Mouse (Mus musculus) adrenal gland (tissue): ENCODE data around the gene Bicc1.

Experiments
- intact Hi-C: fragments of 180-260 bp; cut with DNase I; formaldehyde crosslinking; loops from one replicate; pipeline ENCODE4 v1.15.1; 2025

The Bicc1 gene

GRCm38 (mm10) chr10:71002871-71003270, 156.6 kb downstream of the Bicc1 start:
- intact Hi-C loops, result no loop called here

DNA sequence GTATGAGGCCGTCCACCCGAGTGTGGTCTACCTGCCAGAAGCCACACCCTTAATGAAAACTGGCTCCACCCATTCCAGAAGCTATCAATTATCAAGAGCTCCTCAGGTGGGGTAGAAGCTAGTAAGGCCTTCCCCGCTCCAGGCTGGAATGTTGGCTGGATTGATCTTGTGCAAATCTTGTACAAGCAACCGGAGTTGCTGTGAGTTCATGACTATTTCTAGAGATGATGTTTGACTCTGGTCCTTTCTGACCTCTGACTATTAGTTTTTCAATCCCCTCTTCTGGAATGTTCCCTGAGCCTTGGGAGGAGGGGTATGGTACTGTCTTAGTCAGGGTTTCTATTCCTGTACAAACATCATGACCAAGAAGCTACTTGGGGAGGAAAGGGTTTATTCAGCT, 157.3 kb downstream of the Bicc1 start:
- intact Hi-C loops, result no loop called here

DNA sequence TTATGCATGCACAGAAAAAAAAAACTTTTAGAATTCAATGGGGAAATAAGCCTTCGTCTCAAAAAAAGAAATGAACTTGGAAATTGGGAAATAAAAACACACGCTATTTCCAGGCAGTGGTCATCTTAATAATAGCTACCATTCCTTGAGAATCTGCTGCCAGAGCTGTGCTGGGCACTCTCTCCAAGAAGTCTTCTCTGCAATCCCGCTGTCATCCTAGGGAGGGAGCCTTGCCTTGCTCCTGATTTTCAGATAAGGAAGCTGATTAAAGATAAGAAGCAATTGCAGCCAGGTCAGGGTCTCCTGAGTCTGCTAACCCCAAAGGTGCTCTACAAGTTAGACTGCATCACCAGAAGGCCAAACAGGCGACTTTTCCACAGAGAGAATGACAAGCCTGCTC, 161.4 kb downstream of the Bicc1 start:
- intact Hi-C loops, result loop anchor here (10.0 kb wide), 1 partner anchor 217 kb away; no protein-coding TSS in a partner anchor

- intact Hi-C loops, result loop anchor here (10.0 kb wide), 1 partner anchor 219 kb away; no protein-coding TSS in a partner anchor
These were observed 163.4 kb downstream of the Bicc1 start for GRCm38 (mm10) chr10:70996051-70996450.

GRCm38 (mm10) chr10:70994135-70994497, 165.4 kb downstream of the Bicc1 start:
- intact Hi-C loops, result loop anchor here (10.0 kb wide), 1 partner anchor 221 kb away; no protein-coding TSS in a partner anchor

GRCm38 (mm10) chr10:70993497-70994134, 165.9 kb downstream of the Bicc1 start:
- intact Hi-C loops, result loop anchor here (10.0 kb wide), 1 partner anchor 221 kb away; no protein-coding TSS in a partner anchor

GRCm38 (mm10) chr10:70987396-70987795, 172.1 kb downstream of the Bicc1 start:
- intact Hi-C loops, result no loop called here

DNA sequence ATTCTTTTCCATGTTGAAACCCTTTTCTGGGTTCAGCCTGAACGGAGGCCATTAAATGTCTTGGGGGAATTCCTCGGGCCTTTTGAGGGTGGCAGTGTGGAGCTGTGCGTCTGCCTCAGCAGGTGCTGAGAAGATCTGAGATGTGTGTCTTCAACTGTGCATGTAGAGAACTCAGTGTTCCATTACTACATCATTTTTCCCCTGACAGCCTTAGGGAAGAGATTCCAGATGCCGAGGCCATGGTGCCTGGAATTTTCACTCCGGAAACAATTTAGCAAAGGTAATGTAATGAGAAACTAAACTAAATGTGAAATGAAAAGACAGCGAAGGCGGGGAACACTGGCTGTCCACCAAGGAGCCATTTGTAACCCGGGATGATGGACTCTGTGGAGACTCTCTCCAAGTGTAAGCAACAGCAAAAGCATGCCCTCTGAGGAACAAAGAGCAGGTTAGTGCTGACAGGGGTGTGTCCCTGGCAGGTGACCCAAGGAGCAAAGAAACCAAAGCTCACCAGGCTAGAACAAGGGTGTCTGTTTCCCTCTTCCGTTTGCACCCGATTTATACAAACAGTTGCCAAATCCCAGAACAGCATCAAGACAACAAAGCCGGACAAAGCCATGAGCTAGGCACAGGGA, 176.3 kb downstream of the Bicc1 start:
- intact Hi-C loops, result no loop called here

GRCm38 (mm10) chr10:70982156-70982555, 177.3 kb downstream of the Bicc1 start:
- intact Hi-C loops, result no loop called here

- intact Hi-C loops, result no loop called here
These were observed 179.8 kb downstream of the Bicc1 start for GRCm38 (mm10) chr10:70979657-70980056.

GRCm38 (mm10) chr10:70977141-70977540, 182.4 kb downstream of the Bicc1 start:
- intact Hi-C loops, result no loop called here

DNA sequence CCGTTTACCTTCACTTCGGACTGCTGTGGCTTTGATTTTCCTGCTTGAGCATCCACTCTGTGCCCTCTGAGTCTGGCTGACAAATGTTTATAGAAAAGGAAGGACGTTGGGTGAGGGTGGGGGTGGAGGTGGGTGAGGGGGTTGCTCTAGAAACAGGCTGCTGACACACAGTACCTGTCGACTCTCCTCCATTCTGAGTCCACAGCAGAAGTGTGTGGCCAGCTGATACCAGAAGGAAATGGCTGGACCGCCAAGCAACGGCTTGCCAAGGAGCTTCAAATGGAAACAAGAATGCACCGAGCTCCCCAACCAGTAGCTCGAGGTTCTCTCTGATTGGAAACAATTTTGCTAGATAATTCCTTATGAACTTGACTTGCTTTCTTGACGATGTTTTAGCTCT, 182.9 kb downstream of the Bicc1 start:
- intact Hi-C loops, result no loop called here

GRCm38 (mm10) chr10:70971156-70971555, 188.3 kb downstream of the Bicc1 start:
- intact Hi-C loops, result no loop called here

DNA sequence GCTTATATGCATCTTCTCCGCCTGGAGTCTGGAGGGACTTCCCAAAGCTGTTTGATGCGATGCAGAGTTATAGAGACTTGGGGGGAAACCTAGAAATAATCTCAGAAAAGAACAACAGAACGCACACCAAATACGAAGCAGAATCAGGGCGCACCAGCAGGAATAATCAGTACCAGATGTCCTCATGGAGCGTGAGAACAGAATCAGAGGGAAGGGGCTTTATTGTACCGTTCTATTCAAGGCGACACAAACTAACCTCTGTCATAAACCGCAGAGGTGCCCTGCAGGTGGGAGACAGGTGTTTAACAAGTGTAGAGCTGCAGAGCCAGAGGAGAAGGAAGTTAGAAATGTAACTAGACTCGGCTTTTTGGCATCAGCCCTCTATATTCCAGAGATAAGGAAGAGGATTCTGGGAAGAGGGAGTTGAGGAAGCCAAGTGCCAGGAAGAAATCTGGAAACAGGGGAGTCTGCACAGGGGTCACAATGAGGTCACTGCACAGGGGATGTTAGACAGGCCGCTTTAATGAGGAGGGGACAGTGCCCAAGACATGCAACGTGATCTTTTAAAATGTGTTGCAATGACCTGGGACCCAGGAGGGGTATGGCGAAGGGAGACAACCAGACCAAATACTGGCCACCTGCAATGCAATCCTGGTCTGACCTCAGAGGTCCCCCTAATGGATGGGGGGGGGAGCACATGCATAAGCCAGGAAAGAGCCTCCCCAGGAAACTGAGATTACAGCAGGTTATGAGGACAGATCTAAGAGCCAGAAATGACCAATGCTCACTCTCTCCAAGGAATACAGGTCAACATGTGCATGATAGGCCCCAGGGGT, 190.4 kb downstream of the Bicc1 start:
- intact Hi-C loops, result loop anchor here (10.0 kb wide), 4 partner anchors 246 to 654 kb away; no protein-coding TSS in a partner anchor

DNA sequence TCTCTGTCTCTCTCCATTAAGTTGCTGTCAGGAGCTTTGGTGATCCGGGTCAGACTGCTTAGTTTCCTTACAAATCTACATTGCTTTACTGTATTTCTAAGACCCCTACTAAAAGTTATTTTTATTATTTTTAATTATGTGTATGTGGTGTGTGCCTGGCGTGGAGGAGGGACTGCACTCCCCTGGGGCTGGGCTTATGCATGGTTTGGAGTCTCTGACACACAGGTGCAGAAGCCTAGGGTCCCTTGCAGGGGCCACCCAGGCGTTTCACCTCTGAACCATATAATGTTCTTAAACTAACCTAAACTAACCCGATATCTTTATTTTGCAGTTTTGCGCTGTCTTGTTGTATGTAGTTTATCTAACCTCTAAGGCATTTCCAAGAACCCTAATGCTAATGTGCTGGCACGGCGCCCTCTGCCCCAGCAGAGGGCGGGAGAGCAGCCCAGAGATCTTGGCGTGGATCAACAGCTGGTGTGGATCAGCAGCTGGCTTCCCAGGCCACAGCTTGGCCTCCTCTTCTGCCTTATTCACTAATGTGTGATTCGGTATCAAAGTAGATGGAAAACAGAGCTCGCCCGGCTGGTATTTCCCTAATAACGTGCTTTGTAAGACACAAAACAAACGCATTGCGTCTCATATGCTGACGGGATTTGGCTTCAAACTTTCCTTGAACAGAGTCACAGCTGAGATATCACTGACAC, 192.7 kb downstream of the Bicc1 start:
- intact Hi-C loops, result loop anchor here (10.0 kb wide), 4 partner anchors 248 to 652 kb away; no protein-coding TSS in a partner anchor

DNA sequence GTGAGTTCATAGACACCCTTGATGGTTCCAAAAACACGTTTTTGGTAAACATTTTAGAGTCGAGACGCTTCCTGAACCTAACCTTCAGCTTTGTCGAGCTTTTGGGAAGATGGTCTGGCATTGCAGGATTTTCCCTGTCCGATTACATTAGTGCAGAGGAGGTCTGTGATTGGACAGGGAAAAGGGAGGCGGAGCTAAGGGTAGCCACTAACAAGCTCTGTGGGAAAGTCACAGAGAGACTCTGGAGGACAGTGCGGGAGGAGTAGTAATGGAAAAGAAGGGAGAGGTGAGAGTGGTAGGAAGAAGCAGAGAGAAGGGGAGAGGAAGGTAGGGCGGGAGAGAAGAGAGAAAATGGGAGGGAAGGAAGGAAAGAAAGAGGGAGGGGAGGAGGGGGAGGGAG, 194.8 kb downstream of the Bicc1 start:
- intact Hi-C loops, result loop anchor here (5.0 to 10.0 kb wide), 6 partner anchors 142 to 650 kb away; no protein-coding TSS in a partner anchor

DNA sequence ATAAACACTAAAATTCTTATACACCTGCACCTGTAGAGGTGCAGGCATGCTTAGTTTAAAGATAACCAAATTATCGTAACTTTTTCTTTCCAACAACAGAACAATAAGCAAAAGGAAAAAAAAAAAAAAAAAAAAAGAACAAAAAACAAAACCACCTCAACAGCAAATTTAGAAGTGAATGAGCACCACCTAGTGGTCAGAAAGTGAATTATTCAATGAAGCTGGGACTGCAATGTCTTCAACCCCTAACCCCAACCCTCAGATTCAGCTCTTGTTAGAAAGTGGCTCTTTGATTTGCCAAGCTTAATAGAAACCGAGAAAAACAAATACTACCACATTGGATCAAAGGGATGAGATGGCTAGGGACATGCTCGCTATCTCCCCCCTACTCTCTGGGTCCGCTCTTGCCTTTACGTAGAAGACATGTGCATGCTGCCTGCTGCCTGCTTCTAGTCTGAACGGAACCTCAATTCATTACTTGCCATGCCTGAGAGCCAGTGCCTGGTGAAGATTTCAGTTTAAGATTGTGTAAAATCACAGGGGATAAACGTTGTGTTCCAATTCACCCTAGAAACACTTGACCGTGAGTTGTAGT, 195.8 kb downstream of the Bicc1 start:
- intact Hi-C loops, result loop anchor here (5.0 to 10.0 kb wide), 6 partner anchors 141 to 649 kb away; no protein-coding TSS in a partner anchor

DNA sequence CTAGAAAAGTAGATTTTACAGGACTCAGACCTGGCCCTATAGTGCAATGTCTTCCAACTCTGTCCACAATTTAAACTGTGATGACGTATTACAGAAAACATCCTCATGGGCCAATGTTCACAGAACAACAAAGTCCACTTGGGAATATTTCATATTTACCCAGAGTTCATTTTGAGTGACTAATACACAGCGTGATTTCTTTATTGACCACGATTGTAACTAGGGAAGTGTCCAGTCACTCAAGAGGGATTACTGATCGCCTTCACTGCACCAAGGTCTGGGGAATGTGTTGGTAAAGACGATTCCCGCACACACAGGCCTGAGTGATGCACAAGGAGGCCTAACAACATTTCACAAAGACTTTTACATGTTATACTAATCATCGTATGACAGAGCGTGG, 197.9 kb downstream of the Bicc1 start:
- intact Hi-C loops, result loop anchor here (5.0 to 10.0 kb wide), 6 partner anchors 139 to 647 kb away; no protein-coding TSS in a partner anchor

- intact Hi-C loops, result loop anchor here (5.0 to 10.0 kb wide), 6 partner anchors 138 to 646 kb away; no protein-coding TSS in a partner anchor
These were observed 199.1 kb downstream of the Bicc1 start for GRCm38 (mm10) chr10:70960396-70960795.

DNA sequence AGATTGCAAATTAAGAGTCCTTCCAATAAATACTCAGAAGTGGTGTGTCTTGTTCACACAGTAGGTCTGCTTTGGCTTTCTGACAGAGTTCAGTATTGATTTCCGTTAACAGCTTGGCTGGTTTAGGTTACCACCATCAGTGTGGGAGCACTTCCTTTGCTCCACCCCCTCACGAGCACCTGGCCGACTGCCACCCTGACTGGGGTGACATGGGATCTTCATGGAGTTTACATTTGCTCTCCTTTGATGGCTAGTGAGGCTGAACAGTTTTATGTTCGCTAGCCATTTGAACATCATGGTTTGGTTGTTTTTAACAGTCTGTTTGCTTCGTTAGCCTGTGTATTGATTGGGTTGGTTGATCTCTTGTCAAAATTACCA, 206.7 kb downstream of the Bicc1 start:
- intact Hi-C loops, result no loop called here
